Mouse (Mus musculus) spleen, adult 2 months (tissue): Measurements from ENCODE around the gene Aspdh.

Source experiments
- CTCF ChIP-seq: fragments of 200-500 bp; IDR thresholded peaks from 2 replicates; pipeline ENCODE4 v1.5.1; 2011; ENCODE audit warnings: mild to moderate bottlenecking, inconsistent platforms; ENCODE audit not compliant: insufficient read depth, insufficient read length, insufficient replicate concordance; ENCODE audit errors: extremely low read depth
- POLR2A ChIP-seq: fragments of 200-500 bp; IDR thresholded peaks from 2 replicates; pipeline ENCODE4 v1.6.1; 2011; ENCODE audit warnings: low read depth, low read length, inconsistent platforms

- TF ChIP-seq CTCF (no peak), POLR2A (no peak)
These were observed 4.3 kb upstream of the Aspdh start for GRCm38 (mm10) chr7:44460767-44461502.
